Mouse (Mus musculus) cerebellum, adult 18-20 months (tissue): ENCODE data around the gene Soat2.
"Not testable (repeated sequence)": the region's sequence is repeated elsewhere in the genome, so short reads cannot be mapped to it uniquely, and the experiment has no call there.

Experiments used
- DNase-seq, 2 experiments: peaks; one replicate each; pipeline ENCODE4 v3.0.0; 2021

Gene Soat2

DNA sequence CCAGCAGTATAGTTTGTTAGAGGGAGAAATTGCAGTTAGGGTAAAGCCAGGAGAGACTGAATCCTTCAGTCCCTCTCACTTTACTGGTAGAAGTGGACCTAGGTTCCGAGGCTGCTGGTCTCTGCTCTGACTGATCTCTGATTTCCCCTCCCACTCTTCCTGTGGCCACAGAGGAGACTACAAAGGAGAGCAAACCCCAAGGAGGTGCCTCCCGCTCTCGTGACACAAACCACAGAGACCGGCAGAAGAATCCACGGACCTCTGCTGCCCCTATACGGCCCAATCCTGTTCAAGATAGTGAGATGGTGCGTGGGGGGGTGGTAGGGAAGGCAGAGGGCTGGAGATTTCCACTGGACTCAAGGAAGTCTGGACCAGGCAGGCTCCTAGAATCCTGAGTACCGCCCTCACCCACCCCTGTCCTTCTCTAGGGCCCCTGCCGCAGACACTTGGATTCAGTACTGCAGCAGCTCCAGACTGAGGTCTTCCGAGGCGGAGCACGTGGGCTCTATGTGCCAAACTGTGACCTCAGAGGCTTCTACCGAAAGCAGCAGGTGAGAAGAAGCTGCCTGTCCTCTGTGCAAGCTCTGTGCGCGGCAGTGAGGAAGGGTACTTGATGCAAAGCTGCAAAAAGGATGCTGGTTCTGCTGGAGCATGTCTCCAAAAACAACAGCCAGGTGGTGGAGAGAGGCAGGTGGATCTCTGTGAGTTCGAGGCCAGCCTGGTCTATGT is 2.5 kb upstream of the Soat2 start:
- DNase-seq: no peak

DNA sequence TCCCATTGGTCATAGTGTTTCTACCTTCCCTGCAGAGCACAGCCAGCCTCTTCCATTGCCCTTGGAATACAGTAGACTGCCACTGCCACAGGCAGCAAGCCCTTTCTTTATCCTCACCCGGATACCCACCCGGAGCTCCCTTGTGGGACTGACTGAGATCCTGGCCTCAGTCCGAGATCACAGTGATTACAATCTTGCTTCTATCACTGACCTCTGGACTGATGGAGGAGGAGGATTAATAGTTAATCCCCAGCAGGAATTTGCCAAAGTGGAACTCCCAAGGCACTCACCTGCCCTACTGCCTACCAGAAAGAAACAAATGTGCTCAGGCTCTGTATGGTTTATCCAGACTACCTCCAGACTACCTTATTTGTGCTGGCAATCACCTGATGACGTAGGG is 765 bp upstream of the Soat2 start:
- no peak for DNase-seq

DNA sequence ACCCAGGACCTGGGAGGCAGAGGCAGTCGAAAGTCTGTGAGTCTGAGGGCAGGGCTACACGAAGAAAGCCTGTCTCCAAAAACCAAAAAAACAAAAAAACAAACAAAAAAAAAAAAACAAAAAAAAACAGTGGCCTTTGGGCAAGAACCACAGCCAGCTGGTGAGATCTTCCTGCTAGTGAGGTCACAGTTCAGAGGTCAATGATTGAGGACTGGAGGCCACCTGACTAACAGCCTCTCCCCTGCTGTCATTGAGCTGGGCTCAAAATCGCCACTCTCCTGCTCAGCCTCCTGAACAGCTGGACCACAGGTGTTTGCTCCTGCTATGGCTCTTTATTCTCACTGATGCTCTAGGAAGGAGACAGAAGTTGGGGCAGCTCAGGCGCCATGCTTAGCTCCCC is 2.3 kb downstream of the Soat2 start:
- DNase-seq: no peak

GRCm38 (mm10) chr15:102155006-102155405 is 4.7 kb downstream of the Soat2 start:
- DNase-seq: not testable (repeated sequence)

GRCm38 (mm10) chr15:102156836-102157235 is 6.5 kb downstream of the Soat2 start:
- no peak for DNase-seq

GRCm38 (mm10) chr15:102160415-102161060 is 10.2 kb downstream of the Soat2 start:
- no peak for DNase-seq

- no peak for DNase-seq
Measured at GRCm38 (mm10) chr15:102163900-102164693, 13.8 kb downstream of the Soat2 start.

GRCm38 (mm10) chr15:102165468-102166100 is 15.3 kb downstream of the Soat2 start:
- no peak for DNase-seq

DNA sequence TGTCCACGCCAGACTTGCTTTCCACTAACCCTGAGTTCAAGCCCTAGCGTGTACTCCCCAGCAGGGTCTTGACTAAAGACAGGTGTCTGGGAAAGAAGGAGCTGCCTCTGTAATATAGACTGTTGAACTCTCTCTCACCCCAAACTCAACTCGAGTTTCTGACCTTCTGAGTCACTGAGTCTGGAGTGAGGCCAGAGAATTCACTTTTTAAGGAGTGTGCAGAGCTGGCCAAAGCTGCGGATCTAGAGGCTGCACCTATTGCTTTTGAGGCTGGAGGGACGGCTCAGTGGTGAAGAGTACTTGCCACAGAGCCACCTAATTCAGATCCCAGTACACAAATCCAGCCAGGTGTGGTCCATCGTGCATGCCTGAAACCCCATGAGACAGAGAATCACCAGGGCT is 17.3 kb downstream of the Soat2 start:
- no peak for DNase-seq

DNA sequence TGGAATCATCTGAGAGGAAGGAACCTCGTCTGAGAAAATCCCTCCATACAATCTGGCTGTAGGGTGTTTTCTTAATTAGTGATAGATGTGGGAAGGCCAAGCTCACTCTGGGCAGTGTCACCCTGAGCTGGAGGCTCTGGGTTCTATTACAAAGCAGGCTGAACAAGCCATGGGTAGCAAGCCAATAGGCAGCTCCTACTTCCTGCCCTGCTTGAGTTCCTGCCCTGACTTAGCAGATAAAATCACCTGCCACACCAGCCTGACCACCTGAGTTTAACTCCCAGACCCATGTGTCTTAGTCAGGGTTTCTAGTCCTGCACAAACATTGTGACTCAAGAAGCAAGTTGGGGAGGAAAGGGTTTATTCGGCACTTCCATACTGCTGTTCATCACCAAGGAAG is 18.7 kb downstream of the Soat2 start:
- DNase-seq: no peak

DNA sequence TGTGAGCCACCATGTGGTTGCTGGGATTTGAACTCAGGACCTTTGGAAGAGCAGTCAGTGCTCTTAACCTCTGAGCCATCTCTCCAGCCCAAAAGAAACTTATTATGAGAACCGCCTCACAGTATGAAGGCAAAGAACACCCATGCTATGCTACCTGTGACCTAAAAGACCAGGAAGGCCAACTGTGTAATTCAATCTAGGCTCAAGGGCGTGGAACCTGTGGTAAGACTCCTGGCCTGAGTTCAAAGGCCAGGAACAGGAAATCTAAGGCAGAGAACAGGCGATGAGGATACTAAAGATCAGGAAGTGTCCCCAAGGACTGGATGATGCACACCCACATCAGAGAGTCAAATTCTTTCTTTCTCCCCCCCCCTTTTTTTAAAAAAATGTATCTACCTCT is 23.3 kb downstream of the Soat2 start:
- DNase-seq: no peak

DNA sequence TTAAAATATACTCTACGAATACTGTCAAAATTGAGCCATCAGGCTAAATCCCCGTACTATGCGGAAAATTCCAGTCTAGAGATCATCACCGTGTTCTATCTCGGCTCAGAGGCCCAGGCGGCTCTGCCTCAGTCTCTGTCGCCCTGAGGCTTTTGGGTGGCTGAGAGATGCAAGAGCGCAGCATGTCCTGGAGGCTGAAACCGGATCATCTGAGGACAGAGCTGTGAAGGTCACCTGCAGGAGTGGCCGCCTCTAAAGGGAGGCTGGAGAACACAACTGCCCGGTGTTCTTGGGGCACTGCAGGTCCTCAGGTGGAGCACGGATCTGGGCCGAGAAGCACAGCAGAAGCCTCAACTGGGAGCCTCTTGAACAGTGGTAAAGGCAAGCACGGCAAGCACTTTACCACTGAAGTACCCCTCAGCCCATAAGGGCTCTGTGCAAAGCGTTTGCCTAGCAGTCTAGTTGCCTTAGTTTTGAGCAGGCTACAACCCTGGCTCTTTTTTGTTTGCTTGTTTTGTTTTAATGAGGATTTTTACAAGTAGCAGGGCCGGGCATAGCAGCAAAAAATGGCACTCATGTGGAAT is 25.5 kb downstream of the Soat2 start:
- DNase-seq: no peak

DNA sequence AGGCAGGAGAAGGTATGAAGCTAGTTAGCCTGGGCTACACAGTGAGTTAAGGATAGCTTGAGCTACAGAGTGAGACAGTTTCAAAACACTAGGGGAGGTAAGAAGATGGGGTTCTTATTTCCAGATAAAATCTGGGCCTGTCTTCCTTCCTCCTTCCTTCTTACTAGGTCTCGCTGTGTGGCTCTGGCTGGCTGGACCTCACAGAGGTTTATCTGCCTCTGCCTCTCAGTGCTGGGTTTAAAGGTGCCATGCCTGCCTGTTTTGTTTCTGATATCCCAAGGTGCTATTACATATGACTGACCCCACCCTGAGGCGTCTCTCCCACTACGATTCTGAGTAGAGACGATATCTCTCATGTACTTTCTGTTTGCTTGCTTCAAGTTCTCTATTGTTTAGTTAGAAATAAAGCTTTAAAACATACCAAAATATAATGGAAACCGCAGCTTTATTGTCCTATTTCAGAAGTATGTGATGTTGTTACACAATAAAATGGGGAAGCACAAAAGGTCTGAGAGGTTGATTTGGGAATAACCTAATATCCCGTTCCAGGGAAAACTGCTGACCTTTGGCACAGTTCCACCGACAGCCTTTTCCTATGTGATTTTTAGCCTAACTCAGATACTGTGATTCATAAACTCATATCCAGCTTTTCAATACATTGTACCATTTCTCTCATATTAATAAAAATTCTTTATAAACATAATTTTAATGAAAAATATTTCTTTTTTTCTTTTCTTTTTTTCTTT is 26.4 kb downstream of the Soat2 start:
- no peak for DNase-seq

GRCm38 (mm10) chr15:102177417-102177816 is 27.1 kb downstream of the Soat2 start:
- DNase-seq: peak in 1 of 2 experiments; percentile 13

GRCm38 (mm10) chr15:102178279-102178678 is 28.0 kb downstream of the Soat2 start:
- peak; percentile 90 to 91 for DNase-seq

DNA sequence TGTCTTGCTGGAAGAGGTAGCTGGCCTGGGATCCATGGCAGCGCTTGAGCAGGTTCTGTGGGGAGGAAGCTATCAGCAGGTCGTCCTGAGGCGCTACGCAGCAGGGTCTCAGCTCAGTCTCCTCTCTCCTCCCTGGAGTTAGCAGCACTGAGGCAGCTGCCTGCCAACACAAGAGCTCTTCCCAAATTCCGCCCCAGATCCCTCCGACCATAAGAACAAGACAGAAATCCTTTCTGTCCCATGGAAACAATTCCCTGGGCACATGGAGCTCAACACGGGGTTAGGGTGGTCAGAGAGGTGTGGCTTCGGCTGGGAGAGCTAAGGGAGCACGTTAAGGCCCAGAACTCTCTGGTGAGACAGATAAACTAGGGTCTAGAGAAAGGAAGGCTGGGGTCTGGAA is 28.8 kb downstream of the Soat2 start:
- no peak for DNase-seq

- no peak for DNase-seq
Measured at GRCm38 (mm10) chr15:102179924-102180323, 29.6 kb downstream of the Soat2 start.

GRCm38 (mm10) chr15:102183076-102183475 is 32.8 kb downstream of the Soat2 start:
- DNase-seq: no peak

DNA sequence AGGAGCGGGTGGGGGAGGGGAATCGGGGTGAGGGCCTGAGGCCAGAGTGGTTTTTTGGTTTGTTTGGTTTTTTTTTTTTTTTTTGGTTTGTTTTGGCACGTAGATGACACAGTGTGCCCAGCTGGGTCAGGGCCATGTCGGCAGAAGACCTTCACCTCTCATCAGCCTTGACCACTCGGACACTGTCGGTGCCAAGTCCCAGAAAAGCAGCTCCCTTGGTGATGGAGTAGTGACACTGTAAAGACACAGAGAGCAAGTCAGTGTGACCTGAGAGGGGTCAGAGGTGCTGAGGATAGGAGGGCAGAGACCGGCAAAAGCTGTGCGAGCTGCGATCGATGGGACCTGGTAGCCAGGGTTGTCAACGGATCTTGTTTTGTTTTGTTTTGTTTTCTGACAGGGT is 35.9 kb downstream of the Soat2 start:
- no peak for DNase-seq

GRCm38 (mm10) chr15:102188096-102188495 is 37.8 kb downstream of the Soat2 start:
- DNase-seq: no peak

GRCm38 (mm10) chr15:102188883-102189282 is 38.6 kb downstream of the Soat2 start:
- no peak for DNase-seq

- no peak for DNase-seq
Measured at GRCm38 (mm10) chr15:102191699-102192098, 41.4 kb downstream of the Soat2 start.
